Mouse (Mus musculus) hematopoietic stem cell, adult 5-6 weeks (primary cell): ENCODE data around the gene Gzmf. TPM values are rescaled to one million over a fixed set of nuclear protein-coding genes. Genes with fewer than 3 reads are reported as not detected.
"Not testable (repeated sequence)": the region's sequence is repeated elsewhere in the genome, so short reads cannot be mapped to it uniquely, and the experiment has no call there.

ENCODE experiments used
- ATAC-seq, 2 experiments: fragments of 125-278 bp in 1 of 2; replicated peaks in 1 of 2; 2 replicates each; pipeline ENCODE4 v1.8.0; 2016 to 2017; ENCODE audit warnings: inconsistent platforms in 2 of 2, mild to moderate bottlenecking in 2 of 2, moderate number of reproducible peaks in 2 of 2, low read depth in 1 of 2, moderate TSS enrichment in 1 of 2; ENCODE audit not compliant: low FRiP score in 2 of 2, poor library complexity in 2 of 2, severe bottlenecking in 2 of 2, insufficient read depth in 1 of 2, low TSS enrichment in 1 of 2
- total RNA-seq: library from RNA; stranded (forward); fragments of 172-1452, 232-1000 nt; gene quantifications from 2 replicates; pipeline ENCODE4 v1.2.3, GENCODE M21; 2017

The Gzmf gene
- total RNA-seq: not detected in 2 replicates

GRCm38 (mm10) chr14:56211317-56211716 is at the start of gene Gzmf:
TSS of gene Gzmf (minus strand) at chr14:56211417.
- no peak for ATAC-seq

DNA sequence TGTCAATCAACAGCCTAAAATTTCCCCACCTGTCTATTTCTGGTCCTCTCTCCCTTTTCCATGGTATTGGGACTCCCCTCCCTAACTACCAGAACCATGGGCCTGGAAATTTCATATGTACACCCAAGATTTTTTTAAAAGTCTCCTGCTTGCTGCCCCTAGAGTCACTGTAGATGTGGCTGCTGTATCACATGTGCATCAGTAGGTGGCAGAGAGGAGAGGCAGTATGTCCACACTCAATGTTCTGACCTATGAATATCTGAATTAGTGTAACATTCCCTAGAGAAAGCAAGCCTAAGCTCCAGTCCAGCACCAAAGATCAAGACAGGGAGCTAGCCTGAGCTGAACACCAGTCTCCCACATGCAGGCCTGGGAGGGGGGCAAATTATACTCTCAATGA is 29.2 kb upstream of the Gzmf start:
- no peak for ATAC-seq

DNA sequence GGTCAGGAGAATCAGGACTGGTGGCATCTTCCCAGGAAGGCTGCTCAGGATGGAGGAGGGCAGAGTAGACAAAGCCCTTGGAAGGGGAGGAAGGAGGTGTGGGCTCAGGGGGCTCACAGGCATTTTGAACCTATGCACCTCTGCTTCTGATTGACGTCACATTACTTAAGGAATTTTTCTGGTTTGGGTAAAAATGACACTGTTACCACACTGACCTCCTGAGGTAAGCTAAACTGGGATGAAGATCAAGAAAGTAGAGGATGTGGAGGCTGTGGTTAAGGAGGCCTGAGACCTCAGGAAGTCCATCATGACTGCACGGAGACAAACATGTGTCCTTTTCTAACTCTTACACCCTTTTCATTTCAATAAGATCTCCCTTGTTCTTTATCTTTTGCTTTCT is 23.3 kb upstream of the Gzmf start, which contains the start of gene Gzmc:
Gene Gzmc, minus strand, starts transcription at position 101 of the 400 bp plus-strand sequence.
- no peak for ATAC-seq

DNA sequence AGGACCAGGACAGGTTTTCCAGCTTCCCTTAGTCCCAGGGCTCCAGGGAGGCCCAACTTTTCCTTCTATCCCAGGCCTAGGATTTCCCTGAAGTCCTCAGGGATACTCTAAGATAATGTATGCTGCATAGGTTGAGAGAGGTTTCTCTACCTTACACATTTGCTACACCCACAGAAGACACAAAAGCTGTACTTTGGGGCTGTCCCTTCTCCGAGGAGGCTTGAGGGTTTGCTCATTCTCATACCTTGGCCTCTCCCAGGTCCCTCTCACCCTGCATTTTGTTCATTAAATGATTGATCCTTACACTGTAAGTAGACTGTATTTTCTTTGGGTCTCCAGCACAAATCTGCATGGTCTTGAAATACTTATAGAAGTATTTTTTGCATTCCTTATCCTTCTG is 5.6 kb downstream of the Gzmf start:
- ATAC-seq: no peak

GRCm38 (mm10) chr14:56205021-56205420 is 6.2 kb downstream of the Gzmf start:
- ATAC-seq: peak; percentile 58 to 73; a peak in 2 of 4 replicates

DNA sequence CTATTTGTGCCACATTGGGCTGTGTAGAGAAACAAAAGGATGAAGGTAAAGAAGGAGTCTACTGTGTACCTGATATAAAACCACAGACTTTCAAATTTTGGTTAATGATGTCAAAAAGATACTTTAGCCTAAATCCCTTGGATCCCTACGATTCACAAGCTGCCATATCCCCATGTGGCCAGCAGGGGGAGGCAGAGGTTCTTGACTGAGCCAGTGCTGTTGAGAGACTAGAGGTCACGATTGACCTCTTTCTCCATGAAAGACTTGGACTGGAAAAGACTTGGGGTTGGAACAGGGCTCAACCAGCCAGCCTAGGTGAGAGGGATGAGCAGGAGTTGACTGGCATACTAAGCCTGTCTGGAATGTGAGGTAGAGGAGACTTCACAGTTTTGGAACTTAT is 7.2 kb downstream of the Gzmf start:
- peak; percentile 42 to 66 for ATAC-seq

- peak in 1 of 2 experiments; percentile 5; a peak in 1 of 4 replicates for ATAC-seq
Measured at GRCm38 (mm10) chr14:56186946-56187345, 24.3 kb downstream of the Gzmf start.

DNA sequence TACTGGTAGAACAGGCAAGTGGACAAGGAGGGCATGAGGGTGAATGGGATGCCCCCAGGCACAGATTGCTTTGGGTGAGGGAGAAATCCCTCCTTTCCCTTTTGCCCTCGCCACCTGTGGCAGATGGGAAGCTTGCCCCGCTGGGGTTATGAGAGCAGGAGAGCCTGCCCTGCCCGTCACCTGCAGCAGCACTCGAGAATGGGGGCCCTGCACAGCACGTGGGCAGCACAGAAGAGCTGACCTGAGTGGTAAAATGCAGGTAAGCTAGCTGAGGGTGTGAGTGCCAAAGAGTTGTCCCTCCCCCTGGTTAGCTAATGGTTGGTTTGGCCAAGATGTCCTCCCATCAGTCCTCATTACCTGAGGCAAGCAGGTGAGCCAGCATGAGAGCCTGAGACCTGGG is 24.7 kb downstream of the Gzmf start:
- no peak for ATAC-seq

DNA sequence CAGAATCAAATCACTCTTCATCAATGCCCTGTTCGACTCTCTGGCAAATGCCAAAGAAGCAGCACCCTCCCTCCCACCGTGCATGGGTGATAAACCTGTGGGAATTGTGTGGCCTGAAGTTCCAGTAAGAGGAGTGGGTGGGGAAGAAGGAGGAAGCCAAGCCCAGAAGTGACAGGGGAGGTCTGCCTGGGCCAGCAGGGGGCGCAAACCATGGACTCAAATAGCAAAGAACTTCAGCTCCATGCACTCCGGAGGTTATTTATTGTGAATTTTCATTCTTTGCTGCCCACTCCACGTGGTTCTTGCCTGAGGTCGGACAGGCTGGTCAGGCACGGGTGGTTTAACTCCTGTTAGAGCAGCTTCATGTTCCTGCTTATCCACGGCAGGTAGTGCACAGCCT is 33.6 kb downstream of the Gzmf start:
- peak; percentile 58 to 59; a peak in 1 of 4 replicates for ATAC-seq

- no peak for ATAC-seq
Measured at GRCm38 (mm10) chr14:56174499-56174898, 36.7 kb downstream of the Gzmf start, which contains the start of gene Gzmn. TSS of gene Gzmn (minus strand) at chr14:56174599.

DNA sequence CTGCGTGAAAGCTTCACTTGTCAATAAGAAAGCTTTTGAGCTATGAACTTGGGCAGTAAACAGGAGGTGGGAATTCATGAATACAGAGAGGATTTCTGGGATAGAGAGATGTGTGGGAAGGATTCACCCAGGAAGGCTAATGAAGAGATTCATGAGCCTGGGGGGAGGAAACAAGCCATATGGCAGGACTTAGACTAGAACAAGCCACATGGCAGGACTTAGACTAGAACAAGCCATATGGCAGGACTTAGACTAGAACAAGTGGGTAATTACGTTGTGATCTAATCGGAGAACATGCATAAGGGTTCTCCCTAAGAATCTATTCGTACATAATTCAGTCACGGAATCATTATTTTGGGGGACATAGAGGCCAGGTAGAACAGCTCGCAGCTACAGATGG is 37.8 kb downstream of the Gzmf start:
- no peak for ATAC-seq

- ATAC-seq: no peak
Measured at GRCm38 (mm10) chr14:56172744-56173143, 38.5 kb downstream of the Gzmf start.

GRCm38 (mm10) chr14:56168009-56168408 is 43.2 kb downstream of the Gzmf start:
- no peak for ATAC-seq

GRCm38 (mm10) chr14:56162109-56162508 is 49.1 kb downstream of the Gzmf start:
- ATAC-seq: no peak

DNA sequence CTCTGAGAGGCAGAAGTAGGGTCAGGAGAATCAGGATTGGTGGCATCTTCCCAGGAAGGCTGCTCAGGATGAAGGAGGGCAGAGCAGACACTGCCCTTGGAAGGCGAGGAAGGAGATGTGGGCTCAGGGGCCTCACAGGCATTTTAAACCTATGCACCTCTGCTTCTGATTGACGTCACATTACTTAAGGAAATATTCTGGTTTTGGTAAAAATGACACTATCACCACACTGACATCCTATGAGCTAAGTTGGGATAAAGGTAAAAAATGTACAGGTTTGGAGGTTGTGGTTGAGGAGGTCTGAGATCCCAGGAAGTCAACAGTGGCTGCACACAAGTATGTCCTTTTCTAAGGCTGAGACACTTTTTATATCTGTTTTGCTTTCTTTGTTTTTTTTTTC is 51.7 kb downstream of the Gzmf start, which contains the start of gene Gzmg:
Gene Gzmg, minus strand, starts transcription at position 101 of the 400 bp plus-strand sequence.
- not testable (repeated sequence) for ATAC-seq

DNA sequence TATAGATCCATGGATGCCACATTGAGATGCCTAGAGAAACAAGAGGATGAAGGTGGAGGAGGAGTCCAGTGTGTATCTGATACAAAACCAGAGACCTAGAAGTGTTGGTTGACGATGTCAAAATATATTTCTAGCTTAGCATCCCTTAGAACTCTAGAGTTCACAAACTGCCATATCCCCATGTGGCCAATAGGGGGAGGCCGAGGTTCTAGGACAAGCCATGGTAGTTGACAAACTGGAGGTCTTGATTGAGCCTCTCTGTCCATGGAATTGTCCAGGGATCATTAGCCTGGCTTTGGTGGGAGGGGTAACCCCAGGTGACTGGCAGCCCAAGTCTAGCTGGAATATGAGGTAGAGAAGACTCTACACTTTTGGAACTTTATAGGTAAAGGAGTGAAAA is 55.9 kb downstream of the Gzmf start:
- no peak for ATAC-seq
